Mouse (Mus musculus): ENCODE data around the gene Apol6. TPM values are rescaled to one million over a fixed set of nuclear protein-coding genes. Genes with fewer than 3 reads are reported as not detected.
A peak's percentile ranks its signal among the peaks of the same experiment; 100 is the strongest.
"Not testable (repeated sequence)": the region's sequence is repeated elsewhere in the genome, so short reads cannot be mapped to it uniquely, and the experiment has no call there.

Gene Apol6
- total RNA-seq, 2 experiments from 2014 or later: not detected

DNA sequence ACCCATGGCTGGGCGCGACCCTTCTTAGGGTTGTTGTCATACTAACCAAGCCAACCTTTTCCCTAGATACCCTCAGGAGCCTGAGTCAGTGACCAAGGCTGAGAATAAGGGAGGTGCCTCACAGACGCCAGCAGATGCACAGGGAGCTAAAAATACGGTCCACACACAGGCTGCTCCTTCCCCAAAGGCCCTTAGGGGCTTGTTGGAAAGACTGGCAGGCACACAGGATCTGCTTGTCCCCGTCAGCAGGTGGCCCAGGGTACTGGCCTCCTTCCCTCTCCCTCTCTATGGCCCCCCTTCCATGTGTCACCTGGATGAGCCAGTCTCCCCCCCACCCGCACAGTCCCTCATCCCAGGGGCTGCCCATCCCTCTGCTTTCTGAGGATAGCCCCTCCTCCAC lies 16.9 kb upstream of the Apol6 start:
- no peak for ATAC-seq (replicated peaks; ENCODE audit: low FRiP score, low TSS enrichment, poor library complexity, severe bottlenecking)

GRCm38 (mm10) chr15:77029331-77029991 lies 15.1 kb upstream of the Apol6 start:
- ATAC-seq (replicated peaks; ENCODE audit: low FRiP score, low TSS enrichment, poor library complexity, severe bottlenecking): peak; percentile 73

- ATAC-seq (replicated peaks; ENCODE audit: low FRiP score, low TSS enrichment, poor library complexity, severe bottlenecking): no peak
Measured at GRCm38 (mm10) chr15:77031271-77031670, 13.3 kb upstream of the Apol6 start.

- ATAC-seq (replicated peaks; ENCODE audit: low FRiP score, low TSS enrichment, poor library complexity, severe bottlenecking): no peak
Measured at GRCm38 (mm10) chr15:77034526-77034925, 10.0 kb upstream of the Apol6 start.

DNA sequence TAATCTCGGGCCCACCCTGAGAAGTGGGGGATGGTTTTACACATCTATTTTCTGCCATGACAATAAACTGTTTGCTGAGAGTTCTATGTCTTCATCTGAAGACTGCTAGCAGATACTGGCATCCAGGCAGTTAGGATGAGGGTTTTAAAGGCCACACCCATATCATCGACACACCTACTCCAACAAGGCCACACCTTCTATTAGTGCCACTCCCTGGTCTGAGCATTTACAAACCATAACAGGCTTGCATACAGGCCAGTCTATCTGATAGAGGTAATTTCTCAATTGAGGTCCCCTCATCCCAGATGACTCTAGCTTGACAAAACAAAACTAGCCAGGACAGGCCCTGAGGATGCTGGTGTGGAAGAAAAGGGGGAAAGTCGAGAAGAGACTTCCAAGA lies 8.9 kb upstream of the Apol6 start:
- ATAC-seq (replicated peaks; ENCODE audit: low FRiP score, low TSS enrichment, poor library complexity, severe bottlenecking): no peak

GRCm38 (mm10) chr15:77036320-77036988 lies 8.1 kb upstream of the Apol6 start:
- ATAC-seq (replicated peaks; ENCODE audit: low FRiP score, low TSS enrichment, poor library complexity, severe bottlenecking): no peak

DNA sequence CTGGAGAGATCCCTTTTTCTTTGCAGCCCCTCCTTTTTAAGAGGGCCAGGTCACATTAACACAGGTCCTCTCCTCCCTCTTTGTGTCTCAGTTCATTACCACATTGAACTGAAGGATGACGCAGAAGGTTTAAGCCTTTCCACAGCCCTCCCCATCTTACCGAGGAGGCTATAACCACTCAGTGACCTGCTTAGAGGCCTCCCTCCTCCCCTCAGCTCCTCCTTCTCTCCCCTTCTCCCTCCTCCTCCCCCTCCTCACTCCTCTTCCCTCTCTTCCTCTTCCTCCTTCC lies 7.6 kb upstream of the Apol6 start:
- ATAC-seq (replicated peaks; ENCODE audit: low FRiP score, low TSS enrichment, poor library complexity, severe bottlenecking): no peak

DNA sequence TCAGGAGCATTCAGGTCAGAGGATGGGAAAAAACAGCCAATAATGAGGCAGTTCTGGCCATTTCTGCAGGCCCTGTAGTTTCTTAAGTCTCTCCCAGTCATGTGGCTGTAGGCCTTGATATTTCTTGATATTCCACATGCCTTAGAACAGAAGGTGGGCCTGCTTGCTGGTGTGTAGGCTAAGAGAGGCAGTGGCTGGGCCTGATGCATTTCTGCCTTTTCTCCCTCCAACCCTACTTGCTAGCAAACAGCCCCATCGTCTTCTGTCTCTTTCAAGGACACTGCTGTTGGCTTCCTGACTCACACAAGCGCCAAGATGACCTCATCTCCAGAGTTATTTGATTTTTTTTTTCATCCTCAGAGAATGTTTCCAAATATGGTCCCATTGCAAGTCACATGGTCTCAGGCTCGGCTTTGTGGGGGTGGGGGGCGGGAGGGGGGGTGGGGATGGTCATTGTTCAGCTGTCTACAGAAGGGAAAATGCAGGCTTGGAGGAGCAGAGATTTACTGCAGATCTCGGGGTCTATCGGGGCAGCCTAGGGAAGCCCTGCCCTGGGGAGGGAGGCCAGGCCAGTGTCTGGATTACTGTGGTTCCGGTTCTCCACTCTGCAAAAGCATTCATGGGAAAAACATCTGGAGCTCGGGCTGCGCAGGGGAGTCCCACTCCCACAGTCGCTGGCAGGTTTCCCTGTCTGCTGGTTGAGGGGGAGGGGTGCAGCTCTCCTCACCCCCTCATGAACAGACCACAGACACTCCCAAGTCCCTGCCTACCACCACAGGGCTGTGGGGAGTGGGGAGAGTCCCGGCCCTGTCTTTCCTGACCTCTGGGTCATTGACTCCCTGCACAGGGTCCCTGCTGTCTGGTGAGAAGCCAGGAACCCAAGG lies 7.0 kb upstream of the Apol6 start:
- no peak for ATAC-seq (replicated peaks; ENCODE audit: low FRiP score, low TSS enrichment, poor library complexity, severe bottlenecking)

GRCm38 (mm10) chr15:77039211-77039700 lies 5.3 kb upstream of the Apol6 start:
- no peak for ATAC-seq (replicated peaks; ENCODE audit: low FRiP score, low TSS enrichment, poor library complexity, severe bottlenecking)

GRCm38 (mm10) chr15:77040784-77041183 lies 3.7 kb upstream of the Apol6 start:
- ATAC-seq (replicated peaks; ENCODE audit: low FRiP score, low TSS enrichment, poor library complexity, severe bottlenecking): no peak

DNA sequence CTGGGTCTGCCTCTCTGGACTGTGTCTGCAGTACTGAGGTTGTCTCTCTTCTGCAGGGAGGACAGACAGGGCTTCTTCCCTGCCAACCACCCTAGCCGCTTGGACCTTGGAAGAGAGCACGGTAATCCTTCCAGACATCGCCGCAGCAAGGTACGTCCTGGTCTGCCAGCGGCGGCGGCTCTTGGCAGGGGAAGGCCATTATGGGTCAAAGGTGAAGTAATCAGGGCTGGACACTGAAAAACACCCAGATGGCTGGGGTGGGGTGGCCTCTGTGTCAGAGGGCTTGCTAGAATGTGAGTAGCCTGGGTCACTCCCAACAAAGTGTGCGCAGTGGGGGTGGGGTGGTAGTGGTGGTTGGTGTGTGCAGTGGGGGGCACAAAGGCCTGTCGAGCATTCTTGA lies 1.1 kb downstream of the Apol6 start:
- no peak for ATAC-seq (replicated peaks; ENCODE audit: low FRiP score, low TSS enrichment, poor library complexity, severe bottlenecking)

GRCm38 (mm10) chr15:77050570-77050969 lies 6.0 kb downstream of the Apol6 start, which contains the start of gene Mb:
TSS of gene Mb (minus strand) at chr15:77050670.
- no peak for ATAC-seq (replicated peaks; ENCODE audit: low FRiP score, low TSS enrichment, poor library complexity, severe bottlenecking)

DNA sequence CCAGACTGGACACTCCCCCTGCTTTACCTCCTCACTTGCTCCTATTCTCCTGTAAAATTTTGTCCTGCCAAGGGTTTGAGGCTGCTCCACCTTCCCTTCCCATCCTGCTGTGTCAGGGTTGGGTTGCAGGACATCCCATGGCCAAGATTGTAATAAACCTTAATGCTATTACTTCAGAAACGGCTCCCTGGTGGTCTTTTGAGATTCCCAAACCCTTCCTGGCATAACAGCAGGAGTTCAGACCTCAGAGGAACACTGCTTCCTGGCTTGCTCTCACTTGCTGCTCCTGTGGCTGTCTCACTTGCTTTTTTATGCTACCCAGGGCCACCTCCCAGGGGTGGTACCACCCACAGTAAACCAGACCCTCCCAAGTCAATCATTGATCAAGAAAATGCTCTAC lies 7.6 kb downstream of the Apol6 start:
- ATAC-seq (replicated peaks; ENCODE audit: low FRiP score, low TSS enrichment, poor library complexity, severe bottlenecking): no peak

DNA sequence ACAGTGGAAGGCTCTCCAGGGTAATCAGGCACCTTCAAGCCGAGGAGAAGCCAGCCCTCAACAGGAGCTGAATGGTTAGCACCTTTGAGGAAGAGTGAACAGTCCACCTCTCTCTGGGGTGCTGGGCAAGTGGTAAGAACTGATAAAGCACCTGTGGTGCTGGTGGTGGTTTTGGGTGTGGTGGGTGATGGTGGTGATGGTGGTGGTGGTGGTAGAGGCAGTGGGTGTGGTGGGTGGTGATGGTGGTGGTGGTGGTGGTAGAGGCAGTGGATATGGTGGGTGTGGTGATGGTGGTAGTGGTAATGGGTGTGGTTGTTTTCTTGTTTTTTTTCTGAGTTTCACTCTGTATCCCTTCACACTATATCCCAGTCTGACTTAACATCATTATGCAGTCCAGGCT lies 8.5 kb downstream of the Apol6 start:
- ATAC-seq (replicated peaks; ENCODE audit: low FRiP score, low TSS enrichment, poor library complexity, severe bottlenecking): no peak

DNA sequence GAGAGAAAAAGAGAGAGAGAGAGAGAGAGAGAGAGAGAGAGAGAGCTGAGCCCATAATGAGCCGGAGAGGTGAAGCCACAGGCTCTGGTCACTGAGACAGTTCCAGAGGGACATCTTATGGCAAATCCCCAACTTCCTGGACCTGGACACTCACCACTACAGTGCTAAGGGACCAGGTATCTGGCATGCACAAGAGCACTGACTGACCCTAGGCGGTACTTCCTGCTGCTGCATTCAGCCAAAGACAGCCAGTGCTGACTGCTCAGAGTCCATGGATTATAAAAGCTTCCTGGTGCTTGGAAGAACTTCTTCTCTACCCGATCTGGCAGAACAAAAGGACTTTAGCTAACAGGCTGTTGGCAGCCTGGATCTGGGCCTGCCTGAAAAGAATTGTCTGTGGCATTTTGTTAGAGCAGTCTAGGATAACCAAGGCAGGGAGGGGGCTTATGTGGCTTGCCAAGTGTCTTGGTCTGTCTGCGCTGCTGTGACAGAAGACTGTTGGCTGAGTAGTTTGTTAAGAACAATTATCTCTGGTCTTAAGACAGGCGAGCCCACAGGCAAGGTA lies 10.2 kb downstream of the Apol6 start:
- no peak for ATAC-seq (replicated peaks; ENCODE audit: low FRiP score, low TSS enrichment, poor library complexity, severe bottlenecking)

GRCm38 (mm10) chr15:77056001-77056790 lies 11.7 kb downstream of the Apol6 start:
- no peak for ATAC-seq (replicated peaks; ENCODE audit: low FRiP score, low TSS enrichment, poor library complexity, severe bottlenecking)

GRCm38 (mm10) chr15:77056791-77057051 lies 12.2 kb downstream of the Apol6 start:
- no peak for ATAC-seq (replicated peaks; ENCODE audit: low FRiP score, low TSS enrichment, poor library complexity, severe bottlenecking)

GRCm38 (mm10) chr15:77058566-77058965 lies 14.0 kb downstream of the Apol6 start:
- ATAC-seq (replicated peaks; ENCODE audit: low FRiP score, low TSS enrichment, poor library complexity, severe bottlenecking): no peak

GRCm38 (mm10) chr15:77059416-77059815 lies 14.9 kb downstream of the Apol6 start:
- not testable (repeated sequence) for ATAC-seq (replicated peaks; ENCODE audit: low FRiP score, low TSS enrichment, poor library complexity, severe bottlenecking)

DNA sequence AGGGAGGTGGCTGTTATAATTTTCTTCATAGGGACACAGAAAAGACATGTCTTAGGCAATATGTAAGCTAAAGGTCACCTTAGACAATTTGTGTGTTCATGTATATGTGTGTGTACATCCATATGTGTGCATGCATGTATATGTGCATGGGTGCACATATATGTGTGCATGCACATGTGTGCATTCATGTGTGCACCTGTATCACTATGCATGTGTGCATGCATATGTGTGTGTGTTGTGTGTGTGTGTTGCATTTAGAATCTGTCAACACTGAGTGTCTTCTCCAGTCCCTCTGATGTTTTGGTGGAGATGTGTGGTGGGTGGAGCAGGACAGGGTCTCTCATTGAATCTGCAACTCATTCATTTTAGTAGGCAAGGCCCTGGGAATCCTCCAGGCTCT lies 18.2 kb downstream of the Apol6 start:
- ATAC-seq (replicated peaks; ENCODE audit: low FRiP score, low TSS enrichment, poor library complexity, severe bottlenecking): no peak
